Mouse (Mus musculus) testis, adult 2 months (tissue): ENCODE results near the gene Amn. TPM values are rescaled to one million over a fixed set of nuclear protein-coding genes. Genes with fewer than 3 reads are reported as not detected.

ENCODE experiments used
- H3K27ac ChIP-seq: fragments of 200-500 bp; 2 replicates; pipeline ENCODE4 v1.5.1; 2012; ENCODE audit warnings: low read depth, low read length; ENCODE audit not compliant: control insufficient read depth, insufficient read depth
- H3K27me3 ChIP-seq: fragments of 200-500 bp; 2 replicates; pipeline ENCODE4 v1.6.1; 2012; ENCODE audit warnings: mild to moderate bottlenecking, low read length, moderate library complexity; ENCODE audit not compliant: control insufficient read depth, insufficient read depth
- H3K36me3 ChIP-seq: fragments of 200-500 bp; 2 replicates; pipeline ENCODE4 v1.6.1; 2012; ENCODE audit warnings: mild to moderate bottlenecking, low read length; ENCODE audit not compliant: control insufficient read depth, insufficient read depth
- H3K4me1 ChIP-seq: fragments of 200-500 bp; 2 replicates; pipeline ENCODE4 v1.6.1; 2012; ENCODE audit warnings: low read length; ENCODE audit not compliant: control insufficient read depth, insufficient read depth
- H3K4me3 ChIP-seq: fragments of 200-500 bp; 2 replicates; pipeline ENCODE4 v1.5.1; 2012; ENCODE audit warnings: low read depth, mild to moderate bottlenecking, low read length, moderate library complexity, mixed read lengths; ENCODE audit not compliant: control insufficient read depth
- CTCF ChIP-seq: fragments of 200-500 bp; IDR thresholded peaks from 2 replicates; pipeline ENCODE4 v1.5.1; 2012; ENCODE audit warnings: low read depth, mild to moderate bottlenecking, inconsistent platforms, low read length, moderate library complexity; ENCODE audit not compliant: control insufficient read depth, insufficient read depth, insufficient replicate concordance
- POLR2A ChIP-seq: fragments of 200-500 bp; IDR thresholded peaks from 2 replicates; pipeline ENCODE4 v1.6.1; 2012; ENCODE audit warnings: low read depth, mild to moderate bottlenecking, inconsistent platforms, low read length, moderate library complexity; ENCODE audit not compliant: control insufficient read depth
- polyA plus RNA-seq: library from polyadenylated mRNA; depleted of rRNA; stranded (reverse); fragments of >200 nt; gene quantifications from 2 replicates; pipeline ENCODE4 v1.2.3, GENCODE M21; 2012; rRNA removed

Gene Amn
- polyA plus RNA-seq: 14.4 and 17.1 TPM in 2 replicates

DNA sequence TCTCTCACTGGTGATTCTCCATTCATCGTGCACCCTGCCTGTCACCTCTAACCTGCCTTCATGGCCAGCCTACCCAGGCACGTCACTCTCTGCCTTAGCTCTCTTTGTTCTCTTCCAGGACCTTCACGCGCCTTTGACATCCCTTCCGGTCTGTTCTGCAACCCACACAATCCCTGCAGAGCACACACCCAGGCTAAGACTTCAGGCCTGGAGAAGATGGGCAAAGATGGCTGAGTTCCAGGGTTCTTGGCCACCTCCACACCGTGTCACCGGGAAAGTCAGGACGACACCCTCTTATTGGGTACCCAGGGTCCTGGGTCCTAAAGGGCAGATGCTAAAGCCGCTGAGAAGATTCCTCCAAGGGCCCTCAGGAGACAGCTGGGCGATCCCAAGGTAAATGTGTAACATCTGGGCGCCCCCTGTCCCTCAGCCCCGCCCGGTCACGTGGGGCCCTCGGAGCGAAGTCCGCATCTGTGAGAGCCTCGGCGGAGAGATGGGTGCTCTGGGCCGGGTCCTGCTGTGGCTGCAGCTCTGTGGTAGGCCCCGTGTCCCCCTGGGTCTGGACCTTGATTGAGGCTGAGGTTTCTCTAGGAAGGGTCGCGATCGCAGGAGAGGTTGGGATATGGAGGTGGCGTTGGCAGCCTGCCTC, at the start of gene Amn:
Gene Amn (plus strand): TSS at position 467 of the 649 bp plus-strand sequence.
- Histone ChIP-seq H3K27ac (no peak within 1 kb of the TSS), H3K27me3 (no peaks in the 10 kb centered on the region), H3K4me3 (peak within 1 kb of the TSS; percentile 63), H3K36me3 (no peaks in the 10 kb centered on the region), H3K4me1 (peaks cover 26% of the 10 kb centered on the region)
- TF ChIP-seq POLR2A: no peak
- TF ChIP-seq CTCF: no peak

DNA sequence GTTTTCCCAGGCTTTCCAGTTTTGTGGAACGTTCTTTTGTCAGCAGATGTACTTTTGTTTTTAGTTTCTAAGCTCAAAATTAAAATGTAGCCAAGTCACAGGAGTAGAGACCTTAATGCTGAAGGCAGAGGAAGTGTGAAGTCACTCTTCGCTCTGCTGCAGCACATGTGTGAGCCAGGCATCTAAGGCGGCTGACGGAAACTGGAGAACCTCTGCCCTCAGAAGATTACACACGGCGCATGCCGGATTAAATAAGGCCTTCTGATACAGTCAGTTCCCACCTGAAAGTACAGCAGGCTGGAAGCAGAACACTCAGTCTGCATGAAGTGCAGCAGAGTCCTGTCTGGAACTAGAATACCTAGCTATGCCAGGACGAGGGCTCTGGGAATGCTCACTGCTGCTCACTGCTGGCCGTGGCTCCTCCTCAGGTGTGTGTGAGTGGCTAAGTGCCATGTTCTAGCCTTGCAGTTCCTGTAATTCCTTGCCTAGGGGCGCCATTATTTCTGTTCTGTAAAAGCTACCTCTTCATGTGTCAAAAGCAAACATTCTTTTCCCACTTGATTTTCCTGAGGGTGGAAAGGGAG, 45.6 kb upstream of the Amn start:
- Histone ChIP-seq H3K27ac (no peak overlapping the region), H3K4me3 (no peak overlapping the region), H3K4me1 (no peaks in the 10 kb centered on the region), H3K36me3 (no peaks in the 10 kb centered on the region), H3K27me3 (no peaks in the 10 kb centered on the region)
- TF ChIP-seq CTCF: no peak
- TF ChIP-seq POLR2A: no peak

DNA sequence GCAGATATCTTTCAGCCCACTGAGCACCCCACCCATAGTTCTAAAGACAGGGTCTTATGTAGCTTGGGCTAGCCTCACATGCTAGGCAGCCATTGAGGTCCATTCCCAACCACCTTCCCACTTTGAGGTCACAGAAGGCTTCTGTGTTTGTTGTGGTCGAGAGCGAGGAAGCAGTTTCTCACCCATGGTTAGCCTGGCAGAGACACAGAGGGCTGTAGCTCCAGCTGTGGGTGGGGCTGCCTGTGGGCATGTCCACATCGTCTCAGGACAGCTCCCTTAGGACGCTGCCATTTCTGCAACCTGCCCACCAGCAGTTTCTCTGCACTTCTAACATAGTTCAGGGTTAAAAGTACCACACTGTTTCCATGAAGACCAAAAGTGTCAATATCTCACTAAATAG, 43.5 kb upstream of the Amn start:
- no peaks in the 10 kb centered on the region for H3K36me3 ChIP-seq
- TF ChIP-seq POLR2A (no peak), CTCF (no peak)
- no peak overlapping the region for H3K27ac ChIP-seq
- H3K4me1 ChIP-seq: no peaks in the 10 kb centered on the region
- H3K4me3 ChIP-seq: no peak overlapping the region
- H3K27me3 ChIP-seq: no peaks in the 10 kb centered on the region

DNA sequence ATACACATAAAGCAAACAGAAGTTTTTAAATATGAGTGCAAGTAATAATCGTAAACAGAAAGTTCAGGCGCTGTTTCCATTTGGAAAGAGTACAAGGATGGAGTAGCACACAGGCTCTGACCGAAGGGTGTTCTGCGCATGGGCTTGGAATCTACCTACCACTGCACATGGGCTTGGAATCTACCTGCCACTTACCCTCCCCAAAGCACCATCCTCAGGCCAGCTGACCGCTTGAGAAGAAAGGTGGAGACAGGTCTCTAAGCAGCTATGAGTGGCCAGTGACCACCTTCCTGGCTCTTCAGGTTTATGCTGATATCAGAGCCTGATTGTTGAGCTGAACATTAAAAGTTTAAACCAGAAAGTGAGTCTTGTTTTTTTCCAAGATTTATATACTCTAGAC, 42.4 kb upstream of the Amn start:
- Histone ChIP-seq H3K36me3 (no peaks in the 10 kb centered on the region), H3K4me3 (no peak overlapping the region), H3K27ac (no peak overlapping the region), H3K27me3 (no peaks in the 10 kb centered on the region), H3K4me1 (no peaks in the 10 kb centered on the region)
- TF ChIP-seq CTCF (no peak), POLR2A (no peak)

DNA sequence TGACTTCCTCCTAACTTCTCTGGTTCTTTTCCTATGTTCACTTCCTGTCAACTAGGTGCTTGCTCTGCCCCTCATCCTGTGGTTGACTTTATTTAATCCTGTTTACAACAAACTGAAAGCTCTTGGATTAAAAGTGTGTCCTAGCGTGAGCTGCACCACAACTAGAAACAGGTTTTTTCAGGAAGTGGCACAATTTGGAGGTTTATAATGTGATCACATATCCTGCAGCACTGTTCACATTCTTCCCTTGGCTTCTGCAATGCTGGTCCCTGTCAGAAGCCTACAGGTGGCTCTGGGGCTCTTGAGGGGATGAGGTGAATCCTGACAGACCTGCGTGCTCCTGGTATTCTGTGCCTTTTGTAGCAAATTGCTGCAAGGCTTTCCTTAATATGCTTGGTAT, 40.1 kb upstream of the Amn start:
- Histone ChIP-seq H3K27me3 (no peaks in the 10 kb centered on the region), H3K27ac (no peak overlapping the region), H3K36me3 (no peaks in the 10 kb centered on the region), H3K4me1 (peaks cover 7% of the 10 kb centered on the region), H3K4me3 (no peak overlapping the region)
- TF ChIP-seq CTCF (no peak), POLR2A (no peak)

DNA sequence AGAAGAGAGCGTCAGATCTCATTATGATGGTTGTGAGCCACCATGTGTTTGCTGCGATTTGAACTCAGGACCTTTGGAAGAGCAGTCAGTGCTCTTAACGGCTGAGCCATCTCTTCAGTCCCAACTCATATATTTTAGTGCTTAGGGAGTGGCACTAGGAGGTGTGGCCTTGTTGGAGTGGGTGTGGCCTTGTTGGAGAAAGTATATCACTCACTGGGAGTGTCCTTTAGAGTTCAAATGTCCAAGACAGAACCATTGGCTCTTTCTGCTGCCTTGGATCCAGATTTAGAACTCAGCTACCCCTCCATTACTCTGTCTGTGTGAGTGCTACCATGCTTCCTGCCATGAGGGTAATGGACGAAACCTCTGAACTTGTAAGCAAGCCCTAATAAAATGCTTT, 37.1 kb upstream of the Amn start:
- Histone ChIP-seq H3K27ac (no peak overlapping the region), H3K36me3 (no peaks in the 10 kb centered on the region), H3K4me1 (peaks cover 7% of the 10 kb centered on the region), H3K27me3 (no peaks in the 10 kb centered on the region), H3K4me3 (no peak overlapping the region)
- no peak for TF ChIP-seq POLR2A
- no peak for TF ChIP-seq CTCF

DNA sequence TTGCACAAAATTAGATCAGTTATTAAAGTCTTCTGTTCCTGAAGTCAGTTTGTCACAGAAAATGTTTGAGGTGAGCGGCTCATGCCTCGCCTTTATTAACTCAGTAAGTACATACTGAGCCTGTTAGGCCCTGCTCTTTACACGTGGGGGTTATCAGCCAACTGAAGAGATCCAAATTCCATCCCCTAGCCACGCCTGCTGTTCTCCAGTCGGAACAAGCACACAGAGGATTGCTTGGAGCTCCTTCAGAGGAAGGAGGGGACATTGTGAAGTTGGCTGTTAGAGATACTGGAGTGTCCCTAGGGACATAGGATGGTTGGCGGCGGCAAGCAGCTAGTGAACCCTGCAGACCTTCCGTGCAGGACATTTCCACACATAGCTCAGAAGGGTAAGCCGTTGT, 36.5 kb upstream of the Amn start:
- Histone ChIP-seq H3K4me1 (peaks cover 7% of the 10 kb centered on the region), H3K27ac (no peak overlapping the region), H3K4me3 (no peak overlapping the region), H3K27me3 (no peaks in the 10 kb centered on the region), H3K36me3 (no peaks in the 10 kb centered on the region)
- TF ChIP-seq CTCF (no peak), POLR2A (no peak)

DNA sequence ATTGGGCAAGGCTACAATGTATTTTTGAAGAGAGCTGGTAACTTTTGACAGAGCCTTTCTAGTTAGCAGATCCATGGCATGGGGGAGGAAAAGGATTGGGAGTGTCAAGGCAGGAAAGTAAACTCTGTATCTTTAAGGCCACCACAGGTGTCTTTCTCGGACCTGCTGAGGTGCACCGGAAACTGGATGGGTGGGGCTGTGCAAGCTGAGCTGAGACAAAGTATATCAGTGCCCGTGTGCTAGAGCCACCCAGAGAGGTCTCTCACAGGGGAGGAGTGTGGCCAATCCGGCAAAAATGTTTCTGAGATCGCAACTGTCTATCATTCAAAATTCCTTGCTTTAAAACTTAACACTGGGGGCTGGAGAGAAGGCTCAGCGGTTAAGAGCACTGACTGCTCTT, 35.3 kb upstream of the Amn start:
- H3K27me3 ChIP-seq: no peaks in the 10 kb centered on the region
- H3K4me3 ChIP-seq: no peak overlapping the region
- H3K27ac ChIP-seq: no peak overlapping the region
- H3K4me1 ChIP-seq: peaks cover 7% of the 10 kb centered on the region
- H3K36me3 ChIP-seq: no peaks in the 10 kb centered on the region
- no peak for TF ChIP-seq POLR2A
- TF ChIP-seq CTCF: no peak
